Mouse (Mus musculus) hindbrain, embryonic 16.5 days (tissue): ENCODE results near the gene Trmt11. TPM values are rescaled to one million over a fixed set of nuclear protein-coding genes. Genes with fewer than 3 reads are reported as not detected.

Source experiments
- polyA plus RNA-seq: library from polyadenylated mRNA; unstranded; fragments of >200 nt; fragmentation: Nextera tagmentation; extraction: Ambion mirVana; gene quantifications from 2 replicates; pipeline ENCODE4 v1.2.1, GENCODE M21; 2015

Trmt11 gene
- polyA plus RNA-seq, 1 experiment from 2014 or later: 19.1 TPM

Other genes with a start within 250 kb of the Trmt11 start
- gene Hint3, start 28.9 kb upstream of the Trmt11 start, polyA plus RNA-seq: 17.2 and 21.2 TPM in 2 replicates
- 25.6 and 26.1 TPM in 2 replicates for gene Ncoa7, start 202.6 kb upstream of the Trmt11 start, polyA plus RNA-seq
- 5.1 and 5.3 TPM in 2 replicates for gene Hey2, start 242.1 kb upstream of the Trmt11 start, polyA plus RNA-seq